ENCODE assay signal across 17 mouse cellular contexts in genomic region chr2:156625307-156625706, GRCm38 (mm10). TPM values are rescaled to one million over a fixed set of nuclear protein-coding genes. Genes with fewer than 3 reads are reported as not detected.
DNase-seq lines count a peak whose midpoint lies in the region; ATAC-seq lines count a peak whose summit lies in the region.
"Had no signal": no experiment of that assay in that cellular context is flagged by ENCODE, and none has a peak within 500 bp of the region (broad histone marks: within the 10 kb centered on the region; RNA-seq: fewer than 3 reads in every experiment).

No protein-coding gene starts in this region.

- H3K4me2 ChIP-seq in intestine, embryonic 15.5 days (replicated peaks) = no peak overlapping the region
- H3K4me2 ChIP-seq: hindbrain, embryonic 13.5 days; limb, embryonic 13.5 days; liver, embryonic 15.5 days had no signal

- peaks cover 23% of the 10 kb centered on the region for H3K4me1 ChIP-seq in heart, embryonic 10.5 days
- H3K4me1 ChIP-seq in intestine, embryonic 15.5 days (replicated peaks) = no peaks in the 10 kb centered on the region
- H3K4me1 ChIP-seq: limb, embryonic 13.5 days; liver, embryonic 15.5 days had no signal

- DNase-seq in cerebellum, adult 11 months = peak; percentile 16
- peak; percentile 51 for DNase-seq in brain, adult 2 months (ENCODE audit: low read depth, low spot score)
- DNase-seq in heart, embryonic 10.5 days (ENCODE audit: low spot score) = no peak
- peak; percentile 74 to 76 for DNase-seq in heart, postnatal 10 days
- DNase-seq in testis, postnatal 10 days (ENCODE audit: low spot score) = no peak
- no peak for DNase-seq in gastrocnemius, adult 8-10 months (ENCODE audit: low spot score in 2 of 2)
- DNase-seq: gastrocnemius, postnatal 36 days; lung, postnatal 10 days; right cerebral cortex, postnatal 25 days; thymus, postnatal 14 days had no signal

- H3K27ac ChIP-seq in heart, embryonic 10.5 days = peak overlapping the region; percentile 64; the same call in 1 of the 2 replicates
- no peak overlapping the region for H3K27ac ChIP-seq in intestine, embryonic 15.5 days
- H3K27ac ChIP-seq: hindbrain, embryonic 13.5 days; kidney, postnatal 0 days; limb, embryonic 13.5 days; liver, embryonic 15.5 days had no signal

- ATAC-seq in cerebellum, adult (ENCODE audit: insufficient number of reproducible peaks, low FRiP score, low TSS enrichment) = no peak
- no peak for ATAC-seq in intestine, embryonic 15.5 days

- H3K9ac ChIP-seq in intestine, embryonic 15.5 days = no peak overlapping the region
- H3K9ac ChIP-seq: hindbrain, embryonic 13.5 days; limb, embryonic 13.5 days; liver, embryonic 15.5 days had no signal

- intact Hi-C loops in heart, postnatal 10 days (cut with DNase I) = loop anchor here (5.0 kb wide), 1 partner anchor 43 kb away; no protein-coding TSS in a partner anchor

- peaks cover 49% of the 10 kb centered on the region for H3K27me3 ChIP-seq in heart, embryonic 10.5 days (ENCODE audit: insufficient read depth, poor library complexity, severe bottlenecking)
- H3K27me3 ChIP-seq in intestine, embryonic 15.5 days (replicated peaks) = no peaks in the 10 kb centered on the region
- H3K27me3 ChIP-seq: hindbrain, embryonic 13.5 days; limb, embryonic 13.5 days; liver, embryonic 15.5 days had no signal

- 65% methylated on average over 18 of the region's 18 CpGs for WGBS in heart, embryonic 10.5 days
- 82% methylated on average over 18 of the region's 18 CpGs for WGBS in intestine, embryonic 15.5 days

- H3K4me3 ChIP-seq in heart, embryonic 10.5 days = no peak overlapping the region
- H3K4me3 ChIP-seq in intestine, embryonic 15.5 days (replicated peaks) = no peak overlapping the region
- H3K4me3 ChIP-seq: hindbrain, embryonic 13.5 days; limb, embryonic 13.5 days; liver, embryonic 15.5 days; megakaryocyte, embryonic 14.5 days had no signal

- H3K36me3 ChIP-seq in heart, embryonic 10.5 days = no peaks in the 10 kb centered on the region
- no peaks in the 10 kb centered on the region for H3K36me3 ChIP-seq in intestine, embryonic 15.5 days
- H3K36me3 ChIP-seq: hindbrain, embryonic 13.5 days; limb, embryonic 13.5 days; liver, embryonic 15.5 days had no signal

- 0 out of 2 replicates have a peak, but pooled peaks cover 3% of the 10 kb centered on the region for H3K9me3 ChIP-seq in heart, embryonic 10.5 days
- no peaks in the 10 kb centered on the region for H3K9me3 ChIP-seq in intestine, embryonic 15.5 days
- H3K9me3 ChIP-seq: hindbrain, embryonic 13.5 days; liver, embryonic 15.5 days had no signal

RNA-seq across cellular contexts. Expression of gene Dlgap4, which starts 11.8 kb away (rescaled TPM):
- 71.6 and 95.7 TPM in 2 replicates for polyA plus RNA-seq in heart, embryonic 10.5 days (2016; fragmentation: Nextera tagmentation; extraction: Ambion mirVana)
- 10 to 100 TPM; 45.2 to 46.7 TPM for total RNA-seq in heart, postnatal 10 days (2021)
- 54.3 and 54.6 TPM in 2 replicates for polyA plus RNA-seq in intestine, embryonic 15.5 days (2015; fragmentation: Nextera tagmentation; extraction: Ambion mirVana)
- total RNA-seq in gastrocnemius, adult 8-10 months (2022) = 10 to 100 TPM; 39.2 to 51.0 (median 49.6) TPM

Comparison
In these comparisons a context has a peak if more than half of its experiments do, and no peak if none do; other contexts are left out.
1. DNase-seq: peak in cerebellum, adult 11 months (single experiment), brain, adult 2 months (single experiment) and heart, postnatal 10 days (2 of 2); none in heart, embryonic 10.5 days (single experiment), testis, postnatal 10 days (single experiment) and gastrocnemius, adult 8-10 months (0 of 2).